Mouse (Mus musculus) right cerebral cortex, postnatal 36 days (tissue): Measurements from ENCODE around the gene Plce1.
A peak's percentile ranks its signal among the peaks of the same experiment; 100 is the strongest.

Experiments
- DNase-seq, 2 experiments: peaks; one replicate each; pipeline ENCODE4 v3.0.0; 2022; ENCODE audit warnings: low spot score in 2 of 2, mixed read lengths in 1 of 2

The Plce1 gene

GRCm38 (mm10) chr19:38721808-38722207, 240.9 kb downstream of the Plce1 start:
- no peak for DNase-seq

DNA sequence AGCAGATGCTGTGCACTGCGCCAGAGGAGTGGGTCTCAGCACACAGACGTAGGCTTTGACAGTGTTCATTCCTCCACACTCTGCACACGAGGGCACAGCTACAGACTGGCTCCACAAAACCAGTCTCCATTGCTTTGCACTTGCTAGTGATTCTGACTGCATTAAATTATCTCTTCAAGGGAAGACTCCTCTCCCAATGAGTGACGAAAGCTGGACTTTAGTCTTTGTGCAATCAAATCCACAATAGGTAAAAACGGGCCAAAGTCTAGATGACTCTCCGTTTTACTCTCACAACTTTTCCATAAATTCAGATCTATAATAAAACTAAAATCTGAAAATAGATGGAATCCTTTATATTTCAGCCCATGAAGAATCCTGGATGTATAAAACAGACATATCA, 242.1 kb downstream of the Plce1 start:
- DNase-seq: no peak

- peak in 1 of 2 experiments; percentile 8 for DNase-seq
Measured at GRCm38 (mm10) chr19:38723969-38724368, 243.1 kb downstream of the Plce1 start.

GRCm38 (mm10) chr19:38728842-38729241, 247.9 kb downstream of the Plce1 start:
- no peak for DNase-seq

GRCm38 (mm10) chr19:38729264-38729663, 248.4 kb downstream of the Plce1 start:
- no peak for DNase-seq

DNA sequence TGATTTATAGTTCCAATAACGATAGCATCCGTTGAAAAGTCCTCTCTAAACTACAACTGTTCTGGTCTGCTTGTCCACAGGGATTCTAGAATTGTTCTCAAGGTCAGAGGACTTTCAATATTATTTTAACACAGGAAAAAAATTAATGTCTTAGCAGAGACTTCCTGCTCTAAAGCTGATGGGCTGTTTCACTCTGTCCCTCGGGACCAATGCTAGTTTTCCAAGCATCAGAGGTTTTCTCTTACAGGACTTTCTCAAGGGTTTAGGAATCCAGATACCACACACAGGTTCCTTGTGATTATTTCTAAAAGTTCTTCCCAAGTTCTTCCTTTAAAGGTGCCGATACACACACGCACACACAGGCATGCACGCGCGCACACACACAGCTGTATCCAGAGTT, 263.6 kb downstream of the Plce1 start:
- DNase-seq: no peak

DNA sequence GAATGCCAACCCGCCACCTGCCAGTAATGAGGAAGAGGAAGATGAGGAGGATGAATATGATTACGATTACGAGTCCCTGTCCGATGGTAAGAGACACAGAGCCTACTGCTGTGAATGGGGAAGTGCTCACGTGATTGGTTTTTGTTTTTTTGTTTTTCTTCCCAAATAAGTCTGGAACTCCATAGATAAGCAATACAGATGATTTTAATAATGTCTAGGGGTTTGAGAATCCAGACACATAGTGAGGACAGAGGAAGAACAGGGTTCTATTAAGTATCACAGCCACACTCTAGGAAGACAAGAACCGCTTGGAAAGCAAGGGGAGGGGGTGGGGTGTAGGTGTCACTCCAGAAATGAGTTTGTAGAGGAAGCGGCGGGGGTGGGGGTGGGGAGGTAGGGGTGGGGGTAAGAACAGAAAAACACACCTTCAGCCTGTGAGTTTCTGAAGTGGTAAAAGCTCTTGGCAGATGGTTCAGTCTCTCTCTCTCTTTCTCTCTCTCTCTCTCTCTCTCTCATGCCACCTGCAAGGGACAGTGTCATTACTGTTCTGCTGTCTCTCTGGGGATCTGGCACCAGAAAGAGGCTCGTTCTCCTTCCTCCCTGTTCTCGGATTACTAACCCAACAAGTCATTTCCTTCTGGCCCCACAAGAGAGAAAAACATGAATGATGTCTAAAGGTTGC, 265.0 kb downstream of the Plce1 start:
- no peak for DNase-seq

- DNase-seq: no peak
Measured at GRCm38 (mm10) chr19:38746492-38747014, 265.6 kb downstream of the Plce1 start.

GRCm38 (mm10) chr19:38750192-38750591, 269.3 kb downstream of the Plce1 start:
- no peak for DNase-seq

DNA sequence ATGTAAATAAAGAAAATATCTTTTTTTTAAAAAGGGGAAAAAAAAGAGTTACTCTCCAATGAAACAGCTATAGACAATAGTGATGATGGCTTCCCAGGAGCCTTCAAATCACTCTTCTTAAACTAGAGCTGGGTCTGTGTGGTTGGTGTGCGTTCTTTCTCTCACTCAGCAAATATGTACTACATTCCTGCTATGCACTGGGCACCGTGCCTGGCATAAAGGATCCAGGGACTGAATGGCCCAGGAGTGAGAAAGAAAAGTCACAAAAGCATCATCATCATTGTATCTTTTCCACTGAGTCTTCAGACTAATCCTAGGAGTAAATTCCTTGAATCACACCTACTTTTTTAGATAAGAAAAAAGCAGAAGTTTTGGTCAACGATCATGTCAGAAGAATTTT, 276.3 kb downstream of the Plce1 start:
- DNase-seq: no peak

DNA sequence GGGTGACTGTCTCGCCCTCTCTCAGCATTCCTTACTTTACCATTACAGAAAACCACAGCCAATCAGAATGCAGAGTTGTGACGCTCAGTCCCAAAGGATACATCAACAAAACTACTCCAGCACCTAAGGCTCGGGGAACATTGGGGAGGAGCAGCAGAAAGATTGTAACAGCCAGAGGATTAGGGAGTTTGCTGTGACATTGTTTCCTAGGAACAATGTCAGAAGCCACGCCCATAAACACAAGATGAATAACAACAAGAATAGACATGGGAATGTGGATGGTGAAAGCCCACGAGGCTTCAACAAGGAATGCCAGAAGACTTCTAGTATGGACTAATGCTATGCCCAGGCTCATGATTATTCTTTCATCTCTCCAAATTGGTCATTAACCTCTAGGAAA, 277.1 kb downstream of the Plce1 start:
- no peak for DNase-seq

GRCm38 (mm10) chr19:38758685-38759472, 278.0 kb downstream of the Plce1 start:
- no peak for DNase-seq

- DNase-seq: no peak
Measured at GRCm38 (mm10) chr19:38760441-38760840, 279.5 kb downstream of the Plce1 start.

- DNase-seq: no peak
Measured at GRCm38 (mm10) chr19:38766306-38766705, 285.4 kb downstream of the Plce1 start.

- peak; percentile 14 to 32 for DNase-seq
Measured at GRCm38 (mm10) chr19:38775548-38775947, 294.6 kb downstream of the Plce1 start.

DNA sequence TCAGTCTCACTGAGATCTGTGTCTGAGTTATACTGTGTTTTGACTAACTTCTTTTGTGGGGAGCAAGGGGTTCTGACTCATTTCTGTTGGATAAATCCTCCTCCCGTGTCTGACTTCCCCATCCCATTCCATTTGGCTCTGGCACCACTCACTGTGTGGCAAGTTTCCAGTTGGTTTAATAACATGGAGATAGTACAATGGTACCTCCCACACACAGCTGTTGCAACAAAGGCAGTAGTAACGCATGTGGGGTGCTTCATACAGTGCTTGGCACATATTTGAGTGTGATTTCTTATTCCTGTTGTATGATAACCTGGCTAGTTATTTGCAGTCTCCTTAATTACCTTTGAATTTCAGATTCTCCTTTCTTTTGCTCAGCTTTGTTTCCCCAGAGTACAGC, 297.9 kb downstream of the Plce1 start:
- DNase-seq: no peak

DNA sequence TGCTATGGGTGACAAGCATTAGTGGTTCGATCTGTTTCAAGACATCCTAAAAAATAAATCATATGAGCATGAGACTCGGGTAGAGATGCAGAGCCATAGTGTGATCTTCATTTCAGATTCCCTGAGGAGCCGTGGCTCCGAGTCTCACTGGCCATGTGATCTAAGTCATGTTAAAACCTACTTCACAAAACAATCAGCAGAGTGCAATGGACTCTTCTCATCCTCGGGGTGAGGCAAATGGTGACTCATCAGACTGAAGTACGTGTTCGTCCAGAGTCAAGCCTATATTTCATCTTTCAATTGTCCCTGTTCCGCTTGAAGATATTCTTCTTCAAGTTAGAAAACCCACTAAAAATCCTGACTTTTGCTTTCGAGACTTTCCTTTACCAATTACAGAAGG, 302.6 kb downstream of the Plce1 start:
- no peak for DNase-seq

DNA sequence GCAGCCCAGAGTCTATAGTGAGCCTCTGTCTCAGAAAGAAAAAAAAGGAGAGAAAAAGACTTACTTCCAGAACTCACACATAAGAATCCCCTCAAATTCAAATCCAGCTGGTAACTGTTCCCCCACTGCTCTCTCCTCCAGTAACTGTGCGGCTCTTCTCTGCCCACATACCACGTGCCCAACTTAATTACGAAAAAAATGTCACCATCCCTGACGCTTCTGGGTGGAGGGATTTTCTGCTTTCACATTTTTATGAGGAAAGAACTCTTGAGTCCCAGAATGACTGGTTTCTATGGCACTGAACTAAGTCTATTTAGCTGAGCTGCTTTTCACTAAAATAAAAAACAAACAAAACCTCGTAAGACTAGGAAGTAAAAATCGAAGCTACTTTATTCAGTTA, 306.8 kb downstream of the Plce1 start:
- DNase-seq: peak in 1 of 2 experiments; percentile 10

DNA sequence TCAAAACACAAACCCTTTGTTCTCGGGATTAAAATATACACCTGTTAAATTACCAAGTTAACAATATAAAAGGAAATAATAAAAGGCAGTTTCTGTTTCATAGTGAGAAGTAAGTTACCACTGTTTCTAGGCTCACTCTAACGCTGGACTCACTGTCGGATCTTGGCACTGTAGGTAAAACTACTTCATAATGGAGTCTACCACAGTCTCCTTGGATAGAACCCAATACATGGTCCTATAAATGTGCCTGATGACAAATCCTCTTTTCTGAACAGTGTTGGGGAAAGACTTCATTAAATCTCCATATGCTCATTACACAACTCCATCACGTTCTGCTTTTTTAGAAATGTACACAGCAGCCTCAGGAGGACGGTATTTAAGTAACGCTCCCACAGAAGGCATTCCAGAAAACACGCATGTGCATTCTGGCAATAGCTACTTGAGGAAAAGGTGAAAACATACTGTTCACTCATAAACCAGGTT, 312.7 kb downstream of the Plce1 start:
- DNase-seq: no peak

- DNase-seq: no peak
Measured at GRCm38 (mm10) chr19:38796546-38796945, 315.6 kb downstream of the Plce1 start.

GRCm38 (mm10) chr19:38798291-38798690, 317.4 kb downstream of the Plce1 start:
- peak in 1 of 2 experiments; percentile 41 for DNase-seq

DNA sequence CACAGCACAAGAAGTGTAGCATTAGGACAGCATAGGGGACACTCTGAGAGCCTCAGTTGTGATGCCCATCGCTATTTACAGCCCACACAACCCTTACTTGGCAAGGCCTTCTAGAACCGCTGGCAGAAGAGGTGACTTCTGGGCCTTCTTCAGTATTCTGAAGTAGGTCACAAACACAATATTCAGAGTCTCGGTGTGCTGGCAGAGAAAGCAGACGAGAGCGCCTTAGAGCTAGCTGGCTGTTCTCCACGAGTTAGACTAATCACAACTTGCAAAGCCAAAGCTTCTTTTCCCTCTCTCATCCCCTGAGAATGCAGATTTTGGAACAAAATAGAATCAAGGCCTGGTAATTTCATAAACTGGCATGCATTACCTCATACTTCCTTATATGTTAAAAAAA, 317.9 kb downstream of the Plce1 start:
- no peak for DNase-seq

- DNase-seq: no peak
Measured at GRCm38 (mm10) chr19:38818191-38818590, 337.3 kb downstream of the Plce1 start.
